Mouse (Mus musculus) megakaryocyte, embryonic 14.5 days (primary cell): ENCODE measurements around the gene Bbof1. TPM values are rescaled to one million over a fixed set of nuclear protein-coding genes. Genes with fewer than 3 reads are reported as not detected.

Experiments used
- H3K27me3 ChIP-seq: replicated peaks from 2 replicates; pipeline ENCODE3; 2012; ENCODE audit warnings: inconsistent platforms
- H3K36me3 ChIP-seq: replicated peaks from 2 replicates; pipeline ENCODE3; 2012; ENCODE audit warnings: low read length, inconsistent platforms, mixed read lengths
- H3K4me1 ChIP-seq: 2 replicates; pipeline ENCODE4 v1.6.1; 2012; ENCODE audit warnings: inconsistent platforms
- H3K4me3 ChIP-seq: replicated peaks from 2 replicates; pipeline ENCODE3; 2012; ENCODE audit warnings: moderate library complexity, mild to moderate bottlenecking, inconsistent platforms
- H3K9me3 ChIP-seq: 2 replicates; pipeline ENCODE4 v1.6.1; 2012; ENCODE audit warnings: inconsistent platforms
- FLI1 ChIP-seq: IDR thresholded peaks from 2 replicates; pipeline ENCODE4 v1.6.1; 2012; ENCODE audit warnings: low read length, inconsistent platforms, mixed read lengths
- GATA1 ChIP-seq: IDR thresholded peaks from 3 replicates; pipeline ENCODE4 v1.6.1; 2012; ENCODE audit warnings: mixed read lengths, low read length, inconsistent platforms, borderline replicate concordance
- polyA plus RNA-seq: library from polyadenylated mRNA; stranded (reverse); fragments of >175 nt; gene quantifications from 2 replicates; pipeline ENCODE4 v1.2.3, GENCODE M21; 2012; ENCODE audit warnings: low replicate concordance; ENCODE audit not compliant: insufficient read depth

The Bbof1 gene
- polyA plus RNA-seq, 1 experiment: 0.95 TPM

GRCm38 (mm10) chr12:84423990-84424389, 15.1 kb downstream of the Bbof1 start:
- H3K36me3 ChIP-seq: peaks cover 4% of the 10 kb centered on the region
- H3K4me3 ChIP-seq: no peak overlapping the region
- TF ChIP-seq FLI1: no peak
- TF ChIP-seq GATA1: no peak
- H3K9me3 ChIP-seq: no peaks in the 10 kb centered on the region
- H3K4me1 ChIP-seq: peaks cover 27% of the 10 kb centered on the region
- no peaks in the 10 kb centered on the region for H3K27me3 ChIP-seq

GRCm38 (mm10) chr12:84429825-84430224, 21.0 kb downstream of the Bbof1 start:
- TF ChIP-seq GATA1 (no peak), FLI1 (no peak)
- Histone ChIP-seq H3K4me1 (peaks cover 3% of the 10 kb centered on the region; the same call in 1 of the 2 replicates), H3K4me3 (no peak overlapping the region)

GRCm38 (mm10) chr12:84438697-84439096, 29.8 kb downstream of the Bbof1 start:
- Histone ChIP-seq H3K4me1 (no peaks in the 10 kb centered on the region), H3K9me3 (peaks cover 17% of the 10 kb centered on the region), H3K36me3 (peaks cover 47% of the 10 kb centered on the region), H3K27me3 (no peaks in the 10 kb centered on the region), H3K4me3 (no peak overlapping the region)
- no peak for TF ChIP-seq FLI1
- TF ChIP-seq GATA1: no peak

More at GRCm38 (mm10) chr12:84429825-84430224, 21.0 kb downstream of the Bbof1 start:
- H3K9me3 ChIP-seq: no peaks in the 10 kb centered on the region
- H3K36me3 ChIP-seq: peaks cover 37% of the 10 kb centered on the region
- no peaks in the 10 kb centered on the region for H3K27me3 ChIP-seq

GRCm38 (mm10) chr12:84442526-84442925, 33.7 kb downstream of the Bbof1 start:
- Histone ChIP-seq H3K4me3 (no peak overlapping the region), H3K27me3 (peaks cover 4% of the 10 kb centered on the region), H3K36me3 (peaks cover 29% of the 10 kb centered on the region), H3K9me3 (peaks cover 17% of the 10 kb centered on the region), H3K4me1 (peaks cover 6% of the 10 kb centered on the region; the same call in 1 of the 2 replicates)
- TF ChIP-seq FLI1 (no peak), GATA1 (no peak)

GRCm38 (mm10) chr12:84447386-84447785, 38.5 kb downstream of the Bbof1 start:
- peaks cover 21% of the 10 kb centered on the region for H3K4me1 ChIP-seq
- peaks cover 4% of the 10 kb centered on the region for H3K27me3 ChIP-seq
- TF ChIP-seq GATA1 (no peak), FLI1 (no peak)

GRCm38 (mm10) chr12:84448181-84448580, 39.3 kb downstream of the Bbof1 start:
- Histone ChIP-seq H3K4me1 (peaks cover 29% of the 10 kb centered on the region), H3K36me3 (no peaks in the 10 kb centered on the region), H3K4me3 (no peak overlapping the region), H3K27me3 (peaks cover 4% of the 10 kb centered on the region), H3K9me3 (no peaks in the 10 kb centered on the region)
- TF ChIP-seq FLI1: no peak
- TF ChIP-seq GATA1: no peak

More at GRCm38 (mm10) chr12:84447386-84447785, 38.5 kb downstream of the Bbof1 start:
- Histone ChIP-seq H3K36me3 (no peaks in the 10 kb centered on the region), H3K9me3 (no peaks in the 10 kb centered on the region), H3K4me3 (no peak overlapping the region)

- Histone ChIP-seq H3K9me3 (no peaks in the 10 kb centered on the region), H3K4me1 (peaks cover 44% of the 10 kb centered on the region), H3K36me3 (no peaks in the 10 kb centered on the region), H3K4me3 (peak overlapping the region; percentile 97), H3K27me3 (peaks cover 4% of the 10 kb centered on the region)
- no peak for TF ChIP-seq GATA1
- TF ChIP-seq FLI1: no peak
Measured at GRCm38 (mm10) chr12:84449887-84450286, 41.0 kb downstream of the Bbof1 start.

- H3K36me3 ChIP-seq: no peaks in the 10 kb centered on the region
- H3K4me3 ChIP-seq: peak overlapping the region; percentile 97
- TF ChIP-seq GATA1 (no peak), FLI1 (no peak)
Measured at GRCm38 (mm10) chr12:84450351-84450717, 41.5 kb downstream of the Bbof1 start.

GRCm38 (mm10) chr12:84450718-84451646, 42.1 kb downstream of the Bbof1 start, which contains the start of the genes Aldh6a1 and Lin52:
Gene Aldh6a1 (minus strand): TSS chr12:84451004.
Gene Lin52 (plus strand): TSS chr12:84451422.
- peaks cover 4% of the 10 kb centered on the region for H3K27me3 ChIP-seq
- peaks cover 49% of the 10 kb centered on the region for H3K4me1 ChIP-seq
- H3K36me3 ChIP-seq: no peaks in the 10 kb centered on the region
- TF ChIP-seq GATA1 (no peak), FLI1 (no peak)
- H3K9me3 ChIP-seq: no peaks in the 10 kb centered on the region
- H3K4me3 ChIP-seq: peak within 1 kb of the TSS; percentile 97

More at GRCm38 (mm10) chr12:84450351-84450717, 41.5 kb downstream of the Bbof1 start:
- peaks cover 48% of the 10 kb centered on the region for H3K4me1 ChIP-seq
- no peaks in the 10 kb centered on the region for H3K9me3 ChIP-seq
- H3K27me3 ChIP-seq: peaks cover 4% of the 10 kb centered on the region

GRCm38 (mm10) chr12:84451801-84452200, 42.9 kb downstream of the Bbof1 start:
- peak overlapping the region; percentile 97 for H3K4me3 ChIP-seq
- no peaks in the 10 kb centered on the region for H3K9me3 ChIP-seq
- peaks cover 43% of the 10 kb centered on the region for H3K4me1 ChIP-seq
- H3K27me3 ChIP-seq: peaks cover 2% of the 10 kb centered on the region
- H3K36me3 ChIP-seq: peaks cover 6% of the 10 kb centered on the region
- no peak for TF ChIP-seq FLI1
- no peak for TF ChIP-seq GATA1
